Mouse (Mus musculus) megakaryocyte, embryonic 14.5 days (primary cell): ENCODE results near the gene Ndufc2. TPM values are rescaled to one million over a fixed set of nuclear protein-coding genes. Genes with fewer than 3 reads are reported as not detected.

Experiments
- H3K27me3 ChIP-seq: replicated peaks from 2 replicates; pipeline ENCODE3; 2012; ENCODE audit warnings: inconsistent platforms
- H3K36me3 ChIP-seq: replicated peaks from 2 replicates; pipeline ENCODE3; 2012; ENCODE audit warnings: low read length, inconsistent platforms, mixed read lengths
- H3K4me1 ChIP-seq: 2 replicates; pipeline ENCODE4 v1.6.1; 2012; ENCODE audit warnings: inconsistent platforms
- H3K4me3 ChIP-seq: replicated peaks from 2 replicates; pipeline ENCODE3; 2012; ENCODE audit warnings: moderate library complexity, mild to moderate bottlenecking, inconsistent platforms
- H3K9me3 ChIP-seq: 2 replicates; pipeline ENCODE4 v1.6.1; 2012; ENCODE audit warnings: inconsistent platforms
- FLI1 ChIP-seq: IDR thresholded peaks from 2 replicates; pipeline ENCODE4 v1.6.1; 2012; ENCODE audit warnings: low read length, inconsistent platforms, mixed read lengths
- GATA1 ChIP-seq: IDR thresholded peaks from 3 replicates; pipeline ENCODE4 v1.6.1; 2012; ENCODE audit warnings: mixed read lengths, low read length, inconsistent platforms, borderline replicate concordance
- polyA plus RNA-seq: library from polyadenylated mRNA; stranded (reverse); fragments of >175 nt; gene quantifications from 2 replicates; pipeline ENCODE4 v1.2.3, GENCODE M21; 2012; ENCODE audit warnings: low replicate concordance; ENCODE audit not compliant: insufficient read depth

Gene Ndufc2
- polyA plus RNA-seq, 1 experiment: 191 TPM

- Histone ChIP-seq H3K4me3 (no peak overlapping the region), H3K4me1 (peaks cover 27% of the 10 kb centered on the region), H3K36me3 (peaks cover 95% of the 10 kb centered on the region), H3K9me3 (no peaks in the 10 kb centered on the region), H3K27me3 (peaks cover 4% of the 10 kb centered on the region)
- TF ChIP-seq FLI1 (no peak), GATA1 (no peak)
Observed at GRCm38 (mm10) chr7:97386106-97386805, 13.5 kb upstream of the Ndufc2 start.

GRCm38 (mm10) chr7:97386806-97387370, 12.9 kb upstream of the Ndufc2 start:
- peaks cover 7% of the 10 kb centered on the region for H3K27me3 ChIP-seq
- TF ChIP-seq GATA1: no peak
- TF ChIP-seq FLI1: no peak
- no peak overlapping the region for H3K4me3 ChIP-seq
- peaks cover 95% of the 10 kb centered on the region for H3K36me3 ChIP-seq
- no peaks in the 10 kb centered on the region for H3K9me3 ChIP-seq
- peaks cover 27% of the 10 kb centered on the region for H3K4me1 ChIP-seq

- Histone ChIP-seq H3K9me3 (no peaks in the 10 kb centered on the region), H3K4me1 (peaks cover 33% of the 10 kb centered on the region), H3K4me3 (peak overlapping the region; percentile 50), H3K36me3 (peaks cover 94% of the 10 kb centered on the region), H3K27me3 (peaks cover 7% of the 10 kb centered on the region)
- TF ChIP-seq GATA1: no peak
- no peak for TF ChIP-seq FLI1
Observed at GRCm38 (mm10) chr7:97387561-97388147, 12.1 kb upstream of the Ndufc2 start.

DNA sequence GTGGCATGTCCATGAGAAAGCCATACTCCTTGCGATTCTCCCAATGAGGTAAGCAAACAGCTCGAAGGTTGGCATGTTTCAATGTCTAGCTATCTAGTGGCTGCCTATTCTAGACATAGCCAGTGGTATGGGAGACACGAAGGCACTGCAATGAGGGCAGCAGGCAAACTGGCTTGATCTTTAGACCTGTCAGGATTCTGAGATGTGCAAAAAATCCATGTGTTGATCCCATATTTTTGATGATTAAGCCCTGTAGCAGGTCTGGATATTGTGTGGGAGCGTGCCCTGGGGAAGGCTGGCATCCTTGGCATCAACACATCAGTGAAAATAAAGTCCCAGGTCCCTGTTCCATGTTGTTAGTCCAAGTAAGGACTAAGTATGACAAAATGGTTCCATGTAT, 11.3 kb upstream of the Ndufc2 start:
- H3K36me3 ChIP-seq: peaks cover 85% of the 10 kb centered on the region
- H3K9me3 ChIP-seq: no peaks in the 10 kb centered on the region

DNA sequence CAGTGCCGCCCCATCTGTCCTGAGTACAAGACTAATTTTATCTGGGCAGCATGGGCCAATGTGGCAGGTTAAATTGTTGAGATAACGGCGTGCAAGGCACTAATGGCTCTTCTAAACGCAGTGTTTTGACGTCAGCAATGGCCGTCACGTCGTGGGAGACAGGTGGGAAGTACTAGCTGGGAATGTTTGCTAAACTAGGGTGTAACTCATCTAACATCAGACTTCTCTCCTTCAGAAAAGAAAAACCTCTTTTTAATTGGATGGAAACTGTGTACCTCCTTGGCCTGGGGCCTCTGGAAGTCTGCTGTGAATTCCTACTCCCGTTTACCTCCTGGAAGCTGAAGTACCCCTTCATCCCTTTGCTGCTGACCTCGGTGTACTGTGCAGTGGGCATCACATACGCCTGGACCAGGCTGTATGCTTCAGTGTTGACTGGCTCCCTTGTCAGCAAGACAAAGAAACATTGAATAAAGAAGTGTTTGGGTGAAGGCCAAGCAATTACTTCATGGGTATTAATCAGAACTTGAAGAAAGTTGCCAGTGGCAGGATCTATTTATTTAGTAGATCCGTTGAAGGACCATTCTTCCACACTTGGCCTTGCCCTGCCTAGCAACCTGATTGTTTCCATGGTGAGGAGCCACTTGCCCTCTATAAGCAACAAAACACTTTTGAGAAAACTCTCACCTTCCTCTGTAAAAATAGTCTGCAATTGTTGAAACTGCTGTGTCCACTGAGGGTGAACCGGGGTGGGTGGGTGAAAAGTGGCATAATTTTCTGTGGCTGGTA, 8.3 kb upstream of the Ndufc2 start:
- no peaks in the 10 kb centered on the region for H3K9me3 ChIP-seq
- H3K4me3 ChIP-seq: no peak overlapping the region
- TF ChIP-seq FLI1: no peak
- TF ChIP-seq GATA1: no peak
- H3K4me1 ChIP-seq: peaks cover 32% of the 10 kb centered on the region
- H3K27me3 ChIP-seq: peaks cover 26% of the 10 kb centered on the region
- peaks cover 56% of the 10 kb centered on the region for H3K36me3 ChIP-seq

More for the DNA sequence above, 11.3 kb upstream of the Ndufc2 start:
- Histone ChIP-seq H3K27me3 (peaks cover 7% of the 10 kb centered on the region), H3K4me1 (peaks cover 42% of the 10 kb centered on the region), H3K4me3 (no peak overlapping the region)
- TF ChIP-seq GATA1: no peak
- no peak for TF ChIP-seq FLI1

DNA sequence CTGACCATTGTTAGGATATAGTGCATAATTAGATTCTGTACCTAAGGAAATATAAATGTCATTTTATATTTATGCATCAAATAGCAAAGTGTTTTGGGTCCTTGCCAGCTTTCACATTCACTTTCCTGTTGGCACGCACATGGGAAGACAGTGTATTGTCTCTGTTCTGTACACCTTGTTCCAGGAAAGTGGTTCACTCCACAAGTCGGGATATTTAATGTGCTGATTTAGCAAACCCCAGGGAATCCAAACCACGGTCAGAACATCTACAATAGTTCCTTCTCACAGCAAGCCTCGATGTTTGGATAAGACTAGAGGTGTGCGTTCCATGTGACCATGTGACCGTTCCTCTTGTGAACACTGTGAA, 7.7 kb upstream of the Ndufc2 start:
- Histone ChIP-seq H3K4me1 (peaks cover 26% of the 10 kb centered on the region), H3K9me3 (no peaks in the 10 kb centered on the region), H3K36me3 (peaks cover 50% of the 10 kb centered on the region), H3K4me3 (no peak overlapping the region), H3K27me3 (peaks cover 26% of the 10 kb centered on the region)
- TF ChIP-seq FLI1 (no peak), GATA1 (no peak)

- peaks cover 24% of the 10 kb centered on the region for H3K27me3 ChIP-seq
- H3K4me1 ChIP-seq: peaks cover 20% of the 10 kb centered on the region
- no peak overlapping the region for H3K4me3 ChIP-seq
- peaks cover 28% of the 10 kb centered on the region for H3K36me3 ChIP-seq
- TF ChIP-seq FLI1 (no peak), GATA1 (no peak)
- H3K9me3 ChIP-seq: no peaks in the 10 kb centered on the region
Observed at GRCm38 (mm10) chr7:97394375-97394774, 5.4 kb upstream of the Ndufc2 start.

DNA sequence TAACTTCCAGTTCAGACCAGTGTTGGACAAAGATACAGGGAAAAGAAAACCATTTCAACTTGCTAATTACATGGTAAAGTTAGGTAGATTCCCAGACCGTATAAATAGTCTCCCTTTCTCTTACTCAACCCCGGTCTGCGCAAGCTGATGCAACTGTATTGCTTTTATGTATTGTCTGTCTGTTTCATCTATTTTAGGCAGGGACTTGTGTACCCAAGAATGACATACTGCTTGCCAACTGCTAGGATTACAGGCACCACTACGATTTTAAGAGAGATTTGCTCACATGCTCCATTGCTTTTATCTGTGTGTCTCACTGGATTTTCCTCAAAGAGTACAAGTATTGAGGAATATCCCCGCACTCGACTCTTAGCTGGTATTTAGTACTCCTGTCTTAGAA, 860 bp upstream of the Ndufc2 start:
- TF ChIP-seq GATA1 (no peak), FLI1 (no peak)
- H3K27me3 ChIP-seq: peaks cover 18% of the 10 kb centered on the region
- H3K4me3 ChIP-seq: no peak overlapping the region
- H3K4me1 ChIP-seq: peaks cover 25% of the 10 kb centered on the region
- H3K36me3 ChIP-seq: peaks cover 19% of the 10 kb centered on the region
- no peaks in the 10 kb centered on the region for H3K9me3 ChIP-seq

GRCm38 (mm10) chr7:97407145-97407544, 7.3 kb downstream of the Ndufc2 start:
- Histone ChIP-seq H3K4me1 (peaks cover 4% of the 10 kb centered on the region; the same call in 1 of the 2 replicates), H3K36me3 (peaks cover 80% of the 10 kb centered on the region)
- TF ChIP-seq FLI1: no peak
- TF ChIP-seq GATA1: no peak

More at GRCm38 (mm10) chr7:97407145-97407544, 7.3 kb downstream of the Ndufc2 start:
- Histone ChIP-seq H3K27me3 (no peaks in the 10 kb centered on the region), H3K4me3 (no peak overlapping the region), H3K9me3 (peaks cover 8% of the 10 kb centered on the region)
